Mouse (Mus musculus) cerebellum, adult 9-11 months (tissue): ENCODE data around the gene Fam189a1.
A peak's percentile ranks its signal among the peaks of the same experiment; 100 is the strongest.

Experiments used
- DNase-seq: peaks from one replicate; pipeline ENCODE4 v3.0.0; 2022

The Fam189a1 gene

DNA sequence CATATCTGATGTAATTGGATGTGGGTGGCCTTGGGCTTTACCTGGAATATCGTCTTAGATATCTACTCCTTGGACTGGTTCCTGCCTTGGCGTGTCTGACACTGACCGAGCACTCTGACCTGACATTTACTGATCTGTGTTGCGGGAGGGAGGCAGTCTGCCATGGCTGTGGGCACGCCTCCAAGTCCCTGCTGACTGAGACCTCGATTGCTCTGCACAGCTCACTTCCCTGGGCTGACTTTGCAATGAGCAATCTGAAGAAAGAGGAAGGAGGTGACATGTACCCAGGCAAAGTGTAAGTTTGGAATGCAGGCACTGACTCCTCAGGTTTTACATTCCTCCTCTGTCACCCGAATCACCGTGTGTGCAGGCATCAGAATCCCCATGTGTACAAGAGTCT is 364.3 kb downstream of the Fam189a1 start:
- DNase-seq = peak; percentile 31

DNA sequence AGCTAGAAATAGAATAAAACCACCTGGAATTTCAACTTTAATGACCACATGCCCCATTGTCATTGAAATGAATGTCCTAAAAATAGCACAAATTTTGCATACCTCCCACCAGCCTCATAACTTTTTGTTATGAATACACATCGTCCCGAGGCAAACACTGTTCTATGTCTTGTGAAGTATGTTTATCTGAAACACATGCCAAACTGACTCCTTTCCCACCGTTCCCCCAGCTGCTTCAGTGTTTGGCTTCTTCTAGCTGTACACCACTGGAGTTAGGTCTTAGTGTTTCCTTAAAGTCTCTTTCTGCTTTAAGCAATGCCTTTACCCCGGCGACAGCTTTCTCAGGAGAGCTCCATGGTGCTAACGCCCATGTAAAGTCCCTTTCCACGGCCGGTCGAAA is 365.2 kb downstream of the Fam189a1 start:
- DNase-seq = no peak

DNA sequence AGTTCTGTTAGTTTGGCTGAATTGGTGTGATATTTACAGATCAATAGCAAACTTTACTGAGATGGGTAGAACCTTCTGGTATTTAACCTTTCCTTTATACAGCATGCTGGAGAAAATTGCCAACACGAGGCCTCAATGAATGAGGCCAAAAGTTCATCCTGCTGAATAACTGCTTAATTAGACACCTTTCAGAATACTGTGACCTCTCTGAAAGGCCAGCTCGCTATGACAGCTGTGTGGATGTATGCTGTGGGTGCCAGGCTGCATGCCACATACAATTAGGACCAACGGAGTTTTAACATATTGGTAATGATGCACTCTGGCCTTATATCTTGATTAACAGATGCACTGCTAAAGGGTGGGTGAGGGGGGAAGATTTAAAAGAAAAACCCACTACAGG is 371.3 kb downstream of the Fam189a1 start:
- DNase-seq = no peak

DNA sequence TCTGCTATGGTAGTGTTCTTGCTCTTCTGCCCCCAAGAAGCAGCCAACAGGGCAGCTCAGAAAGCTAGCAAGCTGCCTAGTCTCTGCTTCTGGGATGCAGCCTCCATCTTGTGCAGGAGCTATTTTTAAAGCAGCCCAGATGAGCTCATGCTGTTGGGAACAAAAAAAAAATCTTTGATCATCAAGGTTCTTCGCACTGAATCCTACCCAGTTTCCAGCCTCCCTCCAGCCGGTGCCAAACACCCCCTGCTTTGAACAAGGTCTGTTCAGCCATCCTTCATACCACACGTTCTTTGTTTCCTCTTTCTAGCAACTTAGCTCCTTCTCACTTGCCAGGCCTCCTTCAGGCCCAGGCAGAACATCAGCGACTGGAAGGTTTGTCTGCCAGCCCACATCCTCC is 376.9 kb downstream of the Fam189a1 start:
- DNase-seq = no peak

DNA sequence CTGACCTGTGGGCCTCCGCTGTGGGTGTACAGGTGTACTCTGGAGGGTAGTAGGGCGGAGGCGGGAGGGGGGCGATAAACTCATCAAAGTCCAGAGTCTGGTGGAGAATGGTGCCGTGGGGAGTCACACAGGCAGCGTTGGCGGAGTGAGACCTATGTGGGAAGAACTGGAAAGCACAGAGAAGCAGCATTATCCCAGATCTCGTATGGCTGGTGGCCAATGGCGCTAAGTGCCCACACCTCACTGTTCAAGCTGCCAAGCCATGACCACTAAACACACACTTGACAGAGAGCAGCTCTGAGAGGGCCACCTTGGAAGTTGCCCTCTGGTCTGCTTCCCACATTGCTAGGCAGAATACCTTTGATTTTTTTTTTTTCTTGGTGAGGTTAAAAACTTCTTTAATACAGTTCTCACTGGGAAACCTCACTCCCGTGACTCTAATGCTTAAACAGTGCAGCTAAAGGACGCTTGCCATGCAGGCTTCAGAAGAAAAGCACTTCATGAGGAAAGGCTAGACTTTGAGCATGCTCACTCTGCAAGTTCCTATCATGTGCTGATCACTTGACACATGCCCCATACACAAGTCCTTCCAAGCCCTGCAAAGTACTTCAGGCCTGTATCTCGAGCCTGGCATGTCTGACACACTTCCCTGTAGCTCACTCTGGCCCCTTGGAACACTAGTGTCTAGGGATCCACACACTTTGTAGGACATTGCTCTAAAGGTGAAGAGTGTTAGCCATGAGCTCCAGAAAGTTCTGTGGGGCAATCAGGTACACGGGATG is 379.5 kb downstream of the Fam189a1 start:
- DNase-seq = no peak

DNA sequence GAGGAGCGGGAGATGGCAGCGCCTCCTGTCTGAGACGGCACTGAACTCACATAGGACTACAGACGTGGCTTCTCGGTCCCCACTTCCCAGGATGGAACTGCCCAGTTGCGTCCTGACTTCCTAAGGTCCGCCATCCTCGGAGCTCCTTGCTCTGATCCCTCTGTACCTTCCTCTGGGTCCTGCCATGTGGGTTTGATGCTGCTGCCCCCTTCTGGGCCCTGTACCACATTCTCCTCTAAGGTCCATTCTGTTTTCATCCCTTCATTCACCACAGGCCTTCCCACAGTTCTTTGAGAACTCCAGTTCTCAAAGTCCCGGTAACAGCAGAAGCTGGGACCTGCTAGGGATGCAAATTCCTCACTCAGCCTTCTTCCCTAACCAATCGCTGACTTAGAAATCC is 382.9 kb downstream of the Fam189a1 start:
- no peak for DNase-seq

DNA sequence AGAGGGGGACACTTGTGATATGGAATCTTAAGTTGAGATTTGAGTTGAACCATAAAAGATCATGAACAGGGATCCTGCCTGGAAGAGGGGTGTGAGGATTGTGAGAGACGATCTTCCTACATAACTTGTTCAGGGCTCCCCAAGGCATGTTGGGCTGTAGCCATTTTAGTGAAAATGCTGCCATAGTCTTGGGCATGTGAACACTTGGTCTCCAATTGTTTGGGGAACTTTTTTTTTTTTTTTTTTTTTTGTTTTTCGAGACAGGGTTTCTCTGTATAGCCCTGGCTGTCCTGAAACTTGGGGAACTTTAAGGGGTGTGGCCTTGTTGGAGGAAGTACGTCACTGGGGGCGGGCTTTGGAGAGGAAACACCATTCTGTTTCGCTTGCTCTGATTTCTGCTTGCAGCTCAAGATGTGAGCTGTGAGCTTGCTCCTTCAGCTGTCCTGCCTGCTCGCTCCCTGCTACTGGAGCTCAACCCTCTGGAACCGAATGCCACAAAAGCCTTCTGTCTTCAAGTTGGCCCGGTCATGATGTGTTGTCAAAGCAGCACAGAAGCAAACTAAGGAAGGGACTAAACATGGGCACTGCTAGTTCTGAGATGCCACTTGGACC is 385.5 kb downstream of the Fam189a1 start:
- no peak for DNase-seq

DNA sequence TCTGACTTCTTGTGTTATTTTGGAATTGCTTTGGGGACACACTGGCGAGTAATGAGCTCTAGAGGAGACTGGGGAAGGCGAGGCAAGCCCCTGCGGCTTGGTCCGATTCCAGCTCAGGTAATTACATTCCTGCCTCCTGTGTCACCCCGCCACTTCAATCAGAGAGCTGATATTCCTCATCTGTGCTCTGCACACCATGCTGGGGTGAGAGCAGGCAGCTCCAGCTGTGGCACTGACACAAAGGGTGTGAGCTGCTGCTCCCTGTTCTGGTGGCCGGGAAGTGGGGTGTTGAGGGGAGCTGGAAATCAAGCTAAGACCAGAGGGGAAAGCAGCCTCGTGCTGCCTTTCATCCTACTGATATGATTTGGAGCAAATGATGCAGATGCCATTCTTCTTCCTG is 386.6 kb downstream of the Fam189a1 start:
- DNase-seq = no peak

DNA sequence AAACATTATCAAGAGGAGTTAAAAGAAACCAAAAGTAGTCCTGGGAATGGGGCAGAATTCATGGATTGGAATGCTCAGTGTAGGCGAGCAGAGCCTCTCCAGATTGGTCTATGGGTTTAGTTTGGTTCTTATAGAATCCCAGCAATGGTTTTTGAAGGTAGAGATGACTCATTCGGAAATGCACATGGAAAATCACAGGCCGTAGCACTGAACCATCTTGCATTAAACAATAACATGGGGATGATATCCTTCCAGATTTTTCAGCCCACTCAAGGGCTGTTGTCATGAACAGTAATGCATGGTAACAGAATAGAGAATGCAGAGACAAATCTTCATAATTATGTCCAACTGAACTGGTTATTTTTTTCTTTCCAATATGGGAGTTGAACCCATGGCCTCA is 390.8 kb downstream of the Fam189a1 start:
- DNase-seq = no peak

DNA sequence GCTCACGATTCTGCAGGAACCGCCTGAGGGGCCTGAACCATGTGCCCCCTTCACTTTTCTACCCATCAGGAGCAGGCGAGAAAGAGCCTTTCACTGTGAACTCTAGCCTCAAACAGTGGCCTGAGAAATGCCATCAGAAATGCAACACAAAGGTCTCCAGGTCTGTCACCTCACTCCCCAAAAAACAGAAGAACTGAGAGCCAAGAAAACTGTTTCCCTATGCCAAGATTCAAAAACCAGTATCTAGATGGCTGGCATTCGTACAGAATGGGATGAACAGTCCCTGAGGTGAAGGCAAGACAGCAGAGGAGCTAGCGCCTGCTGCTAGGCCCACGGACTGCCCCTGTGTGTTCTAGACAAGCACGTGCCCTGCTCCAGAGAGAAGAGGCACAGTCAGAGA is 401.2 kb downstream of the Fam189a1 start:
- no peak for DNase-seq

DNA sequence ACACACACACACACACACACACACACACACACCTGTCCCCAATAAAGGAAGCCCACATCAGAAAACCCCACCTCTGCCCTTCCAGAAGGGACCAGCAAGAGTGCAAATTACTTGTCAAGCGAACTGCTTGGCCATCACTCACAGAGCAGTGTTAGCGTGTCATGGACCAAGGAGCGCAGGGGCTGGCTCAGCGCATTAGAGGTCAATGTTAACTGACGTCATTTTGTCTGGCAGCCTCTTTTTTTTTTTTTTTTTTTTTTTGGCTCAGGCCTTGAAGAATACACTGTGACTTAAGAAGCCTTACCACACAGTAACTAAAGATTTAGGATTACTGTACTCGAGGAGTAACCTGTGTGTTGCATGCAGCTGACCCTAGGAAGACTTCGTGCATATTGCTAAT is 402.2 kb downstream of the Fam189a1 start:
- DNase-seq = no peak

DNA sequence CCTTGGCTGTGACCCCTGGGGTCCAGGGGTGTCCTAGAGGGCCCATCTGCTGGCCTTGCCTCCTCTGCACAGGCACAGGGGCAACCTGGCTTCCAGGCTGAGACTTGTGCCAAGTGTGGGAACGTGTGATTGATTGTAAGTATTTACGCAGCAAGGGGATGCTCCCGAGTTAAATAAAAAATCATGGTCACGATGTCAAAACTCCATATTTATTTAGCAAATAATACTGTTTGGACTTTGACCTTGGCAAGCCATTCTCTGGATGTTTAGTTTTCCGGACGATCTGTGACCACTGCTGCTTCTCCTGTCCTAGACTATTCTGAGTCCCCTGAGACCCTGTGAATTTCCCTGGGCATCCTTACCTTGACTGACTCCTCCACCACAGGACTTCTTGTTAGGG is 402.7 kb downstream of the Fam189a1 start:
- DNase-seq = no peak

DNA sequence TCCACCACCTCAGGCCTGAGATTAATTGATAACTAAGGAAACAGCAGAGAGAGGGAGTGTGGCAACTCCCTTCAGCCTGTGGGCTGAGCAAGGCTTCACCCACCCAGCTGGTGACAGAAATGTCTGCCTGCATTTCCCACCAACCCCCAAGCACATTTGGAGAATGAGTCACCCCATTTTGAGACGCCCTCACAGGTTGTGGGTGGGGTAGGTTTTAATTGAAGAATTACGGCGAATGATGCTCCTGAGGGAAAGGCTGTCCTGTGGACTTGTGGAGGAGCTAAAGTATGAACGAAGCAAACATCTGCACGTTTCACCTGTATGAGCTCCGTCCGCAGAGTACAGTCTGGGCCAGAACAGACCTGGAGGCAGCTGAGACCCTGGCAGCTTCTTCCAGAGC is 404.2 kb downstream of the Fam189a1 start:
- DNase-seq = no peak

DNA sequence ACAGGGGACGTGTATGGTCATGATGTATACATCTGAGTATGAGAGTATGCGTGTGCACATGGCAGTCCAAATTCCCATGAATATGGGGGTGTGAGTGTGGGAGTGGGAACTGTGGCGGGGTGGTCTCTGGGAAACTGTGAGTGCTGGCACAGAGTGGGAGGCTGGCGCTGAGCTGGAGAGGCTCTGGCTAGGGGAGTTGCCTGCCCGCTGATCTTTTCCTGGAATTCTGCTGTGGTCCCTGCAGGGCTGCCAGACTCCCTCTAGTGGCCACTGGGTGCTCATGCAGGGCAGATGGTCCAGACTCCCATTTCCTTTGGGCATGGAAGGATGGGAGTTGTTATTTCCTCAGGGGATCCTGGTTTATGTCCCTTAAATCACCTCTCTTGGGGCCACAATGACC is 404.9 kb downstream of the Fam189a1 start:
- DNase-seq = peak; percentile 57

DNA sequence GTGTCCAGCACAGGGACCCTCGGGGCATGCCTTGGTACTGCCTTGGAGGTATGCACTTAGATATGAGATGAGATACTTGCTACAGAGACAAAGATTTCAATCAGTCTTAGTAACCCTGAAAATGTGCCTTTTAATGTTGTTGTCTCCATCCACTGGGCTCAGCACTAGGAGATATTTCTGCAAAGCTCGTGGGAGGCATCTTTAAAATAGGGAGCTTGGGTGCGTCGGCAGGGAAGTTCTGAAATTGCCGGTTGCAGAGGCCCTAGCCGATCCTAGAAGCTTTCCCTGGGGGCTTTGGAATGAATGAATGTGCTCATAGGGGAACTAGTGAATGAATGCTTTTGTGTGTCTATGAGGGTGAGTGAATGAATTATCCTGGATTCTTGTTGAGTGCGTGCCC is 412.8 kb downstream of the Fam189a1 start:
- DNase-seq = no peak

DNA sequence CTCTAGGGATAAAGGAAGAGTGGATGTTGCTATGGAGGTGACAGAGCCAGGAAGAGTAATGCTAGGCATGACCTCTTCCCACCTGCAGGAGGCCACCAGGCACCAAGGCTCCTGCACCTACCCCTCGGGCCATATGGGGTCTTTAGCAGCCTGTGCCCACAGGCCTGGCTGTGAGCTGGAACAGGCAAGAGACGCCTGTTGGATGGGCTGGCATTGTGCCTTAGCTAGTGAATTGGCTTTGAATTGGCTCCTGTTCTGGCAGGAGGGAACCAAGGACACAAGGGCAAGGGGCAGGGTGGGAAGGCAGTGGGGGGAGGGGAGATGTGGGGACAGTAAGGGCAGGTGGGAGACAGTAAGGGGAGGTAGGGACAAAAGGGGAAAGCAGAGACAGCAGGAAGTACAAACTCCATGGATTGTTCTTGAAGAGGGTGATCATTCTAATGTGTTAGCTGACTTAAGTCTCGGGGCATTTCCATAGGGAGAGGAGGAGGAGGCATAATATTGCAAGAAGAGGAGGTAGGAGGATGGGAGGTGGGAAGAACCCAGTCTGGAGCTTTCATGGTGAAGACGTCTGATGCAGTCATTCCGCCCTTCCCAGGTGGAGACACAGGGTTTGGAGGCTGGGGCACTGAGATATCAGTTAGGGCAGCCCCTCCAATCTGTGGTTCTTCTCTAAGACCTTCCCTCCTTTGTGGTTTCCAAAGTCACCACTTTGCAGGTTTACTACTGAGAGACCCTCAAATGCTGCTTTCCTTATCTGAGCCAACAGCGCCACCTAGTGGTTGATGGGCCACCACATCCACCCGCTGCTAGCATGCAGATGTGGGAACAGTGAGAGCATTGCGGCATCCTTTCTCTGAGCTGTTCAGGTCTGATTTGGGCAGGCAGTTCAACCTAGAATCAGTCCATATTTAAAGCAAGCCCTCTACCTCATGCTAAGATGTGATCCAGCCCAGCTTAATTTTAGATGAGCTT is 414.8 kb downstream of the Fam189a1 start:
- DNase-seq = peak; percentile 67

DNA sequence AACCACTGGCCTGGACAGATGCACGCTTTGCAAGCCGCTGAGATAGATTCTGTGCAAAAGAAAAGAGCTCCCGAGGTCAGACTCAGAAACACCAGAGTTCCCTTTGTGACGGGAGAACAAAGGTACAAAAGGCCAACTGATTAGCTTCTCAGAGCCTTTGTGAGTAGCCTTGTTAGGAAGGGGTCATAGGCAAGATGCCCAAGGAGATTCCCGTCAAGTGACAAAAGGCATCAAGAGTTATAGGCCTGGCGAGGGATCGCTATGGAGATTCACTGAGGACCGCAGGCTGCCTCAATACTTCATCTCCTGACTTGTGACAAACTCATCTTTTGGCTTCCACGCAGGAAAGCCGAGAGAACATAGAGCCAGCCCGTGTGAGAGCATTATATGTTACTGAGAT is 417.2 kb downstream of the Fam189a1 start:
- no peak for DNase-seq

DNA sequence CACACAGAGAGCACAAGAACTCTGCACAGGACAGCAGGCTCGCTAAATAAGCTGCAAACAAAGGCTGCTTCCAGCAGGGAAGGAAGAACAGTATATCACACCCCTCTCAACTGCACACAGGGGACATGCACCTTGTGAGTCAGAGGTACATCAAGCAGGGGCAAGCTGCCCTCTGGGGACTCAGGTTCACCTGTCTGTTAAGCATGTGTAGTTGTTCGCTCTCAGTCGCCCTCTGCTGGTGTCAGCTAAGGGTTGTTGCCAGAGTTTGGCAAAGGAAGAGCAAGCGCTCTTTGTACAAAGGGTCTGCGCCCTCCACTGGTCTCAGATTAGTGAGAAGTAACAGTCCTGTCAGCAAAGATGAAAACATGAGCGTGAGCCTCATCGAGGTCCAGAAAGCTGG is 426.6 kb downstream of the Fam189a1 start:
- peak; percentile 83 for DNase-seq

DNA sequence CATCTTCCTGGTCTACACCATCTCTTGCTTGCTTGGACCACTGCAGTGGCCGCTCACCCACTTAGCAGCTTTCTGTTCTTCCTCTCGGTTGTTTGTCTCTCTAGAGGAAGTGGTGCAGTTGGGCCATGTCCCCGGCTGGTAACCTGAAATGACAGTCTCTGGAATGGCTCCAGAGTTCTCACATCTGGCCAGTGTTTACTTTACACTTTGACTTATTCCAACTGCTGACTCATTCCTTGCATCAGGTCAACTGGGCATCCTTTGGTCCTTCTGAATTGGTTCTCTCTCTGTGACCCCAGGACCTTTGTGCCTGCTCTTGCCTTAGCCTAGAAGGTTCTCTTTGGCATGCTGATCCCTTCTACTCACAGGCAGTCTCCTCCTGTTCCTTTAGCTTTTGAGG is 427.6 kb downstream of the Fam189a1 start:
- no peak for DNase-seq

DNA sequence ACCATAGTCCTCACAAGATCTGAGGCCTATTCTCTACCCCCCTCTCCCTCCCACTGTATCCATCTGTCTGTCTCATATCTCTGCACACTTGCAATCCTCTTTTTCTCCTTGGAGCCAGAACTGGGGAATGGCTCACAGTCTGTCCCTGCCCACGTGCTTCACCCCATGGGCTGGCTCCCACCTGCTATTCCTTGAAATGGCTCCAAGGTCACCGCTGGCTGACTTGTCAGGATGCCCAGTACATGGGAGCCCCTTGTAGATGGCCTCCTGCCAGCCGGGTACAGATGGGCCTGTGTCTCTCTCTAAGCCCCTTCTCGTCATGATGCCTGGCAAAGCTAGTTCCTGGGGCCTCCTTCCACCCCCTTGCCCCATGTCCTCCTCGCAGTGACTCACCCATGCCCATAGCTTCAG is 428.2 kb downstream of the Fam189a1 start:
- DNase-seq = peak; percentile 75

DNA sequence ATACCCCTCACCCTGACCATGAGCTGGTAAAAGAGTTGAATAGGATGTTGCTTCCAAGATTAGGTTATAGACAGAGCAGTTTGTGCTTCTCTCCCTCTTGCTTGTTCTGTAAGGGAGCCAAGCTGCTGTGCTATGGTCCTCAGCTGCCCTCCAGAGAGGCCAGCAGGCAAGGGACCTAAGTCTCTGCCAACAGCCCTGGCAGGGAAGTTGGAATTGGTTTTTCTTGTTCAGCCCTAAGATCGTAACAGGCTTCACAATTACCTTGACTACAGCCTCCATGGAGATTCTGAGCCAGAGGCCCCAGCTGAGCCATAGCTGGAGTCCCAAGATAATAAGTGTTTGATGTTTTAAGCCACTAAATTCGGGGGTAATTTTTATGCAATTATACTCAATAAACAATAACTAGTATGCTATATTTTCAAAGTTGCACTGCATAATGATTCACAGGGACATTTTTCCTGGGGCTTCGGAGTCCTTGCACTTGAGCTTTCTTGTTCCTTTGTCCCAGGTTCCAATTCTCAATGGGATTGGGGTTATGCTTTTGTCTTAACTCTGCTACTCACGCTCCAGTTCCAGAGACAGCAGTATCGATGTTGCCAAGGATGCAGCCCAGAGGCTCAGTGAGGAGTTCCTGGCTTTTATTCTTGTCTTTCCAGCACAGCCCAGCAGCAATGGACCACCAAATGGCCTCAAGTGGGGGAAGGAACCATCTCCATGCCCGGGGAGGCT is 430.2 kb downstream of the Fam189a1 start:
- DNase-seq = peak; percentile 47

DNA sequence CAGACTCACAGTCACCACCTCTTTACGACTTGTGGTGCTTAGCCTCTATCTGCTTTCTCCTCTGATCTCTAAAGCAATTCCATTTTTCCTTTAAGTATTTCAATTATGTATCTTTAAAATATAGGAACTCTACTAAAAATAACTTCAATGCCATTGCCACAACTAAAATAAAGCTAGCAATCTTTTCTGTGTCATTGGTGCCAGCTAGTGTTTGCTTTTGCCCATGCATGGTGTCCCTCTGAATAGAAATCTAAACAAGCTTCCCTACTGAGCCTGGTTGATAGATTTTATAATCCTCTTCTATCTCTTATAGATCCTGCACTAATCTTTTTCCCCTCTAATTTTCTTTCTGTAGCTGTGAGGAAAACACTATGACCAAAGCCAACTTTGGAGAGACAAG is 432.0 kb downstream of the Fam189a1 start:
- no peak for DNase-seq

DNA sequence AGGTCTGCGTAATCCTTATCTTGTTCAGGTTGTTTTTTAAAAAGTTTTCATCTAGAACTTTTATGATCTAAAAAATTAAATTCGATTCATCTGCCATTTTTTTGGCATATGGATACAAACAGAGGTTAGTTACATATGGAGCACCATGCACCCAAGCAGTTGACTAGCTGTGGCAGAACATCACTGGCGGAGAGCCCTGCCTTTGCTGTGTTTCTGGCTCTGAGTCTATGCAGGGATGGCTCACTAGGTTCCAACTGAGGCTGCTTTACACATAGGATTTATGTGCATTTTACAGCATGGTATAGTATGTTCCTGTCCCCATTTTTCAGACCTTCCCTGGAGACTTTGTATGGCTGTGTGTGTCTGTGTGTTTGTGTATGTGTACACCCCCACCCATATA is 433.1 kb downstream of the Fam189a1 start:
- DNase-seq = no peak
